Mouse (Mus musculus) hindbrain, embryonic 13.5 days (tissue): ENCODE measurements around the gene Kdm6b. TPM values are rescaled to one million over a fixed set of nuclear protein-coding genes. Genes with fewer than 3 reads are reported as not detected.

ENCODE experiments used
- ATAC-seq: fragments of 200-750 bp; cut with Nextera tagmentation; 2 replicates; pipeline ENCODE4 v1.8.0; 2017; ENCODE audit warnings: moderate TSS enrichment; ENCODE audit not compliant: low FRiP score
- H3K27ac ChIP-seq: fragments of 300-500 bp; sonication (generic); 2 replicates; pipeline ENCODE4 v1.5.1; 2015; ENCODE audit warnings: inconsistent platforms, mild to moderate bottlenecking, moderate library complexity
- H3K27me3 ChIP-seq: fragments of 300-500 bp; sonication (generic); 2 replicates; pipeline ENCODE4 v1.6.1; 2015; ENCODE audit warnings: mild to moderate bottlenecking, inconsistent platforms
- H3K36me3 ChIP-seq: fragments of 300-500 bp; sonication (generic); 2 replicates; pipeline ENCODE4 v1.6.1; 2015; ENCODE audit warnings: mild to moderate bottlenecking, inconsistent platforms
- H3K4me1 ChIP-seq: fragments of 300-500 bp; sonication (generic); replicated peaks from 2 replicates; pipeline ENCODE4 v1.6.1; 2015; ENCODE audit warnings: inconsistent platforms
- H3K4me2 ChIP-seq: fragments of 300-500 bp; sonication (generic); 2 replicates; pipeline ENCODE4 v1.6.1; 2015; ENCODE audit warnings: inconsistent platforms, mild to moderate bottlenecking, moderate library complexity
- H3K4me3 ChIP-seq: fragments of 300-500 bp; sonication (generic); 2 replicates; pipeline ENCODE4 v1.5.1; 2015; ENCODE audit warnings: mild to moderate bottlenecking, inconsistent platforms
- H3K9ac ChIP-seq: fragments of 300-500 bp; sonication (generic); 2 replicates; pipeline ENCODE4 v1.6.1; 2015; ENCODE audit warnings: mild to moderate bottlenecking, inconsistent platforms
- H3K9me3 ChIP-seq: fragments of 300-500 bp; sonication (generic); 2 replicates; pipeline ENCODE4 v1.6.1; 2016; ENCODE audit warnings: inconsistent platforms
- WGBS: fragments of 180-500 bp; shearing (Covaris S2); methylation state at CpG from one replicate; pipeline ENCODE4 v1.1.7; 2015; 5-methylcytosine and 5-hydroxymethylcytosine counted together
- polyA plus RNA-seq: library from polyadenylated mRNA; unstranded; fragments of >200 nt; fragmentation: Nextera tagmentation; extraction: Ambion mirVana; gene quantifications from 2 replicates; pipeline ENCODE4 v1.2.1, GENCODE M21; 2015

Kdm6b gene
- polyA plus RNA-seq, 1 experiment from 2014 or later, result 50.6 TPM

DNA sequence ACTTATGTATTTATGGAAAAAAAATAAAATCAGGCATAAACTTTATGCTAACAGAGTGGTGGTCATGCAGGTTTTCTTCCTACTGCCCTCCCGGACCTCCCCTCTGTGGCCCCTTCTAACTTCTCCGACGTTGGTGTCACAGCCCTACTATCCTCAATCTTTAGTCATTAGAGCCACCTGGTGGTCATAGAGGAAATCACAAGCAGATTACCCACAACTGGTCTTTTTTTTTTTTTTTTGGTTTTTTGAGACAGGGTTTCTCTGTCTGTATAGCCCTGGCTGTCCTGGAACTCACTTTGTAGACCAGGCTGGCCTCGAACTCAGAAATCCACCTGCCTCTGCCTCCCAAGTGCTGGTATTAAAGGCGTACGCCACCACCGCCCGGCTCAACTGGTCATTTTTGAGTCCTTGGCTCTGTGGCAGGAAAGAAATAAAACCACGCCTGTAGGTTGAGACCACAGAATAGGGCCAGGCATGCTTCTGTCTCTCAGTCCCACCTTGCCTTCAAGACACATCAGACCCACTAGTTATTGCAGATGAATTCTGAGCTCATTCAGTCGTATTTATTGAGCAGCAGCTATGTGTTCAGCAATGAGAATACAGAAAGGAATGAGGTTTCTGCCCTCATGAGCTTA is 23.0 kb downstream of the Kdm6b start:
- H3K4me3 ChIP-seq, result no peak overlapping the region
- 54% methylated on average over 10 of the region's 10 CpGs for WGBS
- H3K36me3 ChIP-seq, result no peaks in the 10 kb centered on the region; the same call in 1 of the 2 replicates
- H3K27ac ChIP-seq, result no peak overlapping the region
- H3K4me2 ChIP-seq, result no peak overlapping the region
- 0 out of 2 replicates have a peak, but pooled peaks have one; percentile 14 for ATAC-seq
- H3K27me3 ChIP-seq, result no peaks in the 10 kb centered on the region
- H3K9ac ChIP-seq, result no peak overlapping the region
- H3K9me3 ChIP-seq, result no peaks in the 10 kb centered on the region
- H3K4me1 ChIP-seq, result peaks cover 12% of the 10 kb centered on the region

- Histone ChIP-seq H3K9me3 (no peaks in the 10 kb centered on the region), H3K9ac (no peak overlapping the region), H3K4me1 (peaks cover 12% of the 10 kb centered on the region), H3K27me3 (no peaks in the 10 kb centered on the region), H3K27ac (no peak overlapping the region), H3K4me2 (no peak overlapping the region), H3K36me3 (no peaks in the 10 kb centered on the region; the same call in 1 of the 2 replicates), H3K4me3 (no peak overlapping the region)
- WGBS, result 64% methylated on average over 14 of the region's 14 CpGs
- ATAC-seq, result 0 out of 2 replicates have a peak, but pooled peaks have one; percentile 15
Measured at GRCm38 (mm10) chr11:69389531-69390399, 23.7 kb downstream of the Kdm6b start.

- Histone ChIP-seq H3K27ac (no peak overlapping the region), H3K4me3 (no peak overlapping the region), H3K36me3 (no peaks in the 10 kb centered on the region; the same call in 1 of the 2 replicates), H3K4me1 (peaks cover 6% of the 10 kb centered on the region; the same call in 1 of the 2 replicates), H3K9ac (no peak overlapping the region), H3K27me3 (no peaks in the 10 kb centered on the region), H3K9me3 (no peaks in the 10 kb centered on the region), H3K4me2 (no peak overlapping the region)
- ATAC-seq, result no peak
- 97% methylated on average over 4 of the region's 4 CpGs for WGBS
Measured at GRCm38 (mm10) chr11:69388680-69389079, 24.8 kb downstream of the Kdm6b start.

GRCm38 (mm10) chr11:69386758-69387157 is 26.7 kb downstream of the Kdm6b start:
- H3K4me3 ChIP-seq, result no peak overlapping the region
- H3K27me3 ChIP-seq, result no peaks in the 10 kb centered on the region
- peaks cover 6% of the 10 kb centered on the region; the same call in 1 of the 2 replicates for H3K4me1 ChIP-seq
- H3K9ac ChIP-seq, result no peak overlapping the region
- no peak overlapping the region for H3K4me2 ChIP-seq
- WGBS, result 83% methylated on average over 7 of the region's 7 CpGs
- no peak for ATAC-seq
- no peaks in the 10 kb centered on the region for H3K9me3 ChIP-seq
- H3K36me3 ChIP-seq, result no peaks in the 10 kb centered on the region; the same call in 1 of the 2 replicates
- H3K27ac ChIP-seq, result no peak overlapping the region

DNA sequence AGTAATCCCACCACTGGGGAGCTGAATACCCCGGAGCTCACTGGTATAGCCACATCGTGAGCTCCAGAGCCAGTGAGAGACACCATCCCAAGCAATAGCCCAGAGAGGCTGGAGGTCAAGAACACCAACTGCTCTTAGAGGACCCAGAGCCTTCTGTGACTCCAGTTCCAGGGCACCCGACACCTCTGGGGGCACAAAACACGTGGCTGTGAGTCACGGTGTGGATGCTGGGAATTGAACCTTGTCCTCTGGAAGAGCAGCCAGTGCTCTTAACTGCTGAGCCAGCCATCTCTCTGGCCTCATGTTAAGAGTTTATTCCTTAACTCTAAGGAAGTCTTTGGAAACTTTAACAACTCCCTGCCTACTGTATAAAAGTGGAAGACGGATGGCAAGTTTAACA is 28.5 kb downstream of the Kdm6b start:
- H3K36me3 ChIP-seq, result no peaks in the 10 kb centered on the region
- no peaks in the 10 kb centered on the region for H3K9me3 ChIP-seq
- H3K4me2 ChIP-seq, result no peak overlapping the region
- WGBS, result 82% methylated on average over 6 of the region's 6 CpGs
- 0 out of 2 replicates have a peak overlapping the region, but pooled peaks have one; percentile 1 for H3K9ac ChIP-seq
- no peaks in the 10 kb centered on the region for H3K27me3 ChIP-seq
- no peak overlapping the region for H3K4me3 ChIP-seq
- ATAC-seq, result no peak
- H3K4me1 ChIP-seq, result peaks cover 5% of the 10 kb centered on the region; the same call in 1 of the 2 replicates
- H3K27ac ChIP-seq, result no peak overlapping the region

- ATAC-seq, result no peak
- H3K27ac ChIP-seq, result no peak overlapping the region
- no peak overlapping the region for H3K4me3 ChIP-seq
- H3K4me2 ChIP-seq, result no peak overlapping the region
- 0 out of 2 replicates have a peak overlapping the region, but pooled peaks have one; percentile 0 for H3K9ac ChIP-seq
- H3K36me3 ChIP-seq, result peaks cover 6% of the 10 kb centered on the region; the same call in 1 of the 2 replicates
- H3K27me3 ChIP-seq, result no peaks in the 10 kb centered on the region
- H3K4me1 ChIP-seq, result no peaks in the 10 kb centered on the region
- H3K9me3 ChIP-seq, result no peaks in the 10 kb centered on the region
- 68% methylated on average over 10 of the region's 10 CpGs for WGBS
Measured at GRCm38 (mm10) chr11:69382478-69383105, 30.9 kb downstream of the Kdm6b start.

DNA sequence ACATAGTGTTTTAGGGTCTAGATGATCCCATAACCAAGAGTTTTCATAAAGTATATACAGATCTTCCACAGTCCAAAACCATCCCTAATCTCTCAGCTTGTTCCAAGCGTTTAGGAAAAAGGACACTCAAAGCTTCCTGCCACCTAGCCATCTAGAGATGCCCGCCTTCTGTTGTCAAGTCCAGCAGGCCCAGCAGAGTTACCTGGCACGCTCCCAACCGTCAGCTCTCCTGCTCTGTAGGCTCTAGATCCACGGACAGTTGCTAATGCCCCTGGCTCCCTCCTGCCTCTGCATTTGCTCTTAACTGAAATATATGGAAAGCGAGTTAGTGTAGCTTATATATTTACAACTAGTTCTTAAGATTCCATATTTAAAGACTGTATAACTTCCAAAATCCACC is 32.1 kb downstream of the Kdm6b start:
- Histone ChIP-seq H3K36me3 (peaks cover 6% of the 10 kb centered on the region; the same call in 1 of the 2 replicates), H3K9me3 (no peaks in the 10 kb centered on the region), H3K27me3 (no peaks in the 10 kb centered on the region), H3K9ac (no peak overlapping the region), H3K4me2 (no peak overlapping the region), H3K4me3 (no peak overlapping the region), H3K4me1 (no peaks in the 10 kb centered on the region), H3K27ac (no peak overlapping the region)
- no peak for ATAC-seq
- WGBS, result 84% methylated on average over 6 of the region's 6 CpGs

DNA sequence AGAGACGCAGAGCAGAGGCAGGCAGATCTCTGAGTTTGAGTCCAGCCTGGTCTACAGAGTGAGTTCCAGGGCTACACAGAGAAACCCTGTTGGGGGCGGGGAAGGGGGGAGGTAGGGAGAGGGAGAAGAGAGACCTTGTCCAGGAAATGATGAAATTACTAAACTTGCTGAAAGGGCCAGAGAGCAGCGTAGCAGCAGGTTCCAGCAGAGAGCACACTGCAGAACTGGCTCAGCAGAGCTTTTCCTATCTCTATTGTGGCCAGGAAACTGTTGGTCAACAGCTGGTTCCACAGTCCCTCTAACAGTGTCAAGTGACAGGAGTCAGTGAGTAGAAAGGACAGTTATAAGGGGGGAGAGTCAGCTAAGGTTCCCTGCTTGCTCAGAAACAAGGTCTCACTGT is 33.9 kb downstream of the Kdm6b start:
- H3K4me2 ChIP-seq, result no peak overlapping the region
- H3K4me3 ChIP-seq, result no peak overlapping the region
- no peak overlapping the region for H3K9ac ChIP-seq
- no peaks in the 10 kb centered on the region for H3K4me1 ChIP-seq
- WGBS, result 92% methylated on average over 3 of the region's 3 CpGs
- no peaks in the 10 kb centered on the region for H3K9me3 ChIP-seq
- no peaks in the 10 kb centered on the region for H3K27me3 ChIP-seq
- ATAC-seq, result no peak
- peaks cover 10% of the 10 kb centered on the region for H3K36me3 ChIP-seq
- no peak overlapping the region for H3K27ac ChIP-seq

DNA sequence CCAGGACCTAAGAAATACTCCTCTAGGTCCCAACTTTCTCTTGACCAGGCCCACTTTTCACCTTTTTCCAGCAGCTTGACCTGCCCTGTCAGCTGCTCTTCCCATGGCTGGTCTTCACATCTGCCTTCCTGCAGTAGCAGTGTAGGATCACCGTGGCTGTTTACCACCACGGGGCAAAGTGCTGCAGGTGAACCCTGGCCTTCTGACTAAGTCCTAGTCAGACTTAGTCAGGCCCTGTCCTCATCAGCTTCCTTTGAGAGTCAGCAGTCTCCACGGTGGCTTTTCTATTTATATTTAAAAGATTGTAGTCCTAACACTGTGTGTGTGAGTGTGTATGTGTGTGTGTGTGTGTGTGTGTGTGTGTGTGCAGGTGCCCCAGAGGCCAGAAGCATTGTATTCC is 35.7 kb downstream of the Kdm6b start:
- Histone ChIP-seq H3K9ac (no peak overlapping the region), H3K27ac (no peak overlapping the region), H3K4me1 (peaks cover 7% of the 10 kb centered on the region), H3K4me2 (no peak overlapping the region), H3K4me3 (no peak overlapping the region), H3K9me3 (no peaks in the 10 kb centered on the region), H3K27me3 (no peaks in the 10 kb centered on the region), H3K36me3 (peaks cover 21% of the 10 kb centered on the region)
- no peak for ATAC-seq
- 78% methylated on average over 3 of the region's 3 CpGs for WGBS

DNA sequence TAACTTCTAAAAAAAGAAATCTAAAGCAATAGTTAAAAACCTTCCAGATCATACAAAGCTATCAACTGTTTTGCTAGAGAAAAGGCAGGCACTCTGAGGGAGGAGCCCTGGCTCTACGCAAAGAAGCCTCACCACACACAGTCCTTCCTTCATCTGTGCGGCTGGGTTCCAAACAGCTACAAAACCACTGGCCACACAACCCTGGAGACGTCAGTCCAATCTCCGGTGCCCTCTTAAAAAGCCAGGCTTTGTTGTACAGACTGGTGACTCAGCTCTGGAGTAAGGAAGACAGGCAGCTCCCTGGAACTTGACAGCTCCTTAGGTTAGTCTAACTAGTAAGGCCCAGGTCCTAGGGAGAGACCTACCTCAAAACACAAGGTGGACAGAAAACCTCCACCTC is 37.8 kb downstream of the Kdm6b start:
- Histone ChIP-seq H3K27me3 (no peaks in the 10 kb centered on the region), H3K9me3 (no peaks in the 10 kb centered on the region), H3K9ac (no peak overlapping the region), H3K4me3 (no peak overlapping the region), H3K36me3 (peaks cover 22% of the 10 kb centered on the region), H3K4me1 (peaks cover 29% of the 10 kb centered on the region), H3K27ac (no peak overlapping the region), H3K4me2 (no peak overlapping the region)
- no peak for ATAC-seq
- WGBS, result 91% methylated on average over 4 of the region's 4 CpGs

DNA sequence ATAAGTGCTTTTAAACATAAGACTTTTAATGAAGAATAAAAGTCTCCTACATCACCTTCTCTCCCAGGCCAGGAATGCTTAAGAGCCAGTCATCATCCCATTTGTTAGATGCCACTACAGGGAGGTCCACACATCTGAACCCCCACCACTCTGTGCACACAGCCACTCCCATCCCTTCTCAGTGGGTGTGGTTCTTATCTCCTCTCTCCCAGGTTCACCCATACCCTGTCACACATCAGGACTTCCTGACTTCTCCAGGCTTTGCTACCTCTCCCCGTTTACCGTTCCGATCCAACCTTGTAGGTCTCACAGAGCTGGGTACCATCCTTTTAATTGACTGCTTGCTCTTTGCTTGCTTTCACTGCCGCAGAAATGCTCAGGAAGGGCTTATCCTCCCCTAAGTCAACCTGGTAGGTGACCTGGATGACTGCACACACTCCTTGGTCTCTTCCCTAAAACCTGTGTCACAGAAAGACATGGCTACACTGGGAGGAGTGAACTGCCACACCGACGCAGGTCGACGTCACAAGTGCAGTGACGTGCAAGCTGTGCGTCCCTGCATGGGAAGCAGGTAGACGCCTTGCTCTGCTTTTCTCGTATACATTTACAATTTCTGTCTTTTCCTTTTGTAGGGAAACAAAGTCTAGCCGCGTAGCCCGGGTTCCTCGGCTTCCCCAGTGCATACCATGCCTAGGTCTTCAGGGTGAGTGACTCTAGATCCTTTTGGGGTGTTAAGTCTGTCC is 40.1 kb downstream of the Kdm6b start:
- Histone ChIP-seq H3K27ac (no peak overlapping the region), H3K27me3 (no peaks in the 10 kb centered on the region), H3K36me3 (peaks cover 16% of the 10 kb centered on the region), H3K4me2 (0 out of 2 replicates have a peak overlapping the region, but pooled peaks have one; percentile 2), H3K4me1 (peaks cover 35% of the 10 kb centered on the region), H3K4me3 (no peak overlapping the region), H3K9me3 (no peaks in the 10 kb centered on the region), H3K9ac (peak overlapping the region; percentile 35; the same call in 1 of the 2 replicates)
- 93% methylated on average over 16 of the region's 16 CpGs for WGBS
- ATAC-seq, result no peak
